Mouse (Mus musculus) brown adipose tissue, adult 24 weeks (tissue): Measurements from ENCODE around the gene Apbb2. TPM values are rescaled to one million over a fixed set of nuclear protein-coding genes. Genes with fewer than 3 reads are reported as not detected.
A peak's percentile ranks its signal among the peaks of the same experiment; 100 is the strongest.

Experiments used
- H3K27ac ChIP-seq: fragments of 200-500 bp; replicated peaks from 2 replicates; pipeline ENCODE4 v1.5.1; 2012; ENCODE audit warnings: low read depth, mild to moderate bottlenecking, low read length
- H3K4me1 ChIP-seq: fragments of 200-500 bp; 2 replicates; pipeline ENCODE4 v1.6.1; 2012; ENCODE audit warnings: low read length, mixed read lengths; ENCODE audit not compliant: control insufficient read depth, insufficient read depth, insufficient read length
- H3K4me3 ChIP-seq: fragments of 200-500 bp; 2 replicates; pipeline ENCODE4 v1.5.1; 2012; ENCODE audit warnings: low read depth, mild to moderate bottlenecking, low read length, moderate library complexity; ENCODE audit not compliant: insufficient read depth
- polyA plus RNA-seq: library from polyadenylated mRNA; stranded (reverse); fragments of >200 nt; gene quantifications from 2 replicates; pipeline ENCODE4 v1.2.4, GENCODE M21; 2012; ENCODE audit not compliant: missing spikeins, insufficient read depth, insufficient read length

Gene Apbb2
- polyA plus RNA-seq, 1 experiment = 3.5 TPM

GRCm38 (mm10) chr5:66470837-66471236 lies 147.7 kb downstream of the Apbb2 start:
- H3K27ac ChIP-seq = peak overlapping the region; percentile 46
- no peak overlapping the region for H3K4me3 ChIP-seq
- peaks cover 39% of the 10 kb centered on the region for H3K4me1 ChIP-seq

GRCm38 (mm10) chr5:66469685-66470084 lies 148.9 kb downstream of the Apbb2 start:
- H3K4me3 ChIP-seq = no peak overlapping the region
- peaks cover 29% of the 10 kb centered on the region for H3K4me1 ChIP-seq
- peak overlapping the region; percentile 90 for H3K27ac ChIP-seq

- 0 out of 2 replicates have a peak overlapping the region, but pooled peaks have one; percentile 1 for H3K27ac ChIP-seq
- no peak overlapping the region for H3K4me3 ChIP-seq
- H3K4me1 ChIP-seq = peaks cover 22% of the 10 kb centered on the region
Observed at GRCm38 (mm10) chr5:66468331-66469001, 150.1 kb downstream of the Apbb2 start.

GRCm38 (mm10) chr5:66462665-66463064 lies 155.9 kb downstream of the Apbb2 start:
- no peak overlapping the region for H3K4me3 ChIP-seq
- H3K27ac ChIP-seq = no peak overlapping the region
- peaks cover 15% of the 10 kb centered on the region for H3K4me1 ChIP-seq

GRCm38 (mm10) chr5:66458851-66459250 lies 159.7 kb downstream of the Apbb2 start:
- H3K4me1 ChIP-seq = peaks cover 30% of the 10 kb centered on the region
- H3K4me3 ChIP-seq = no peak overlapping the region
- H3K27ac ChIP-seq = peak overlapping the region; percentile 81

- H3K4me3 ChIP-seq = no peak overlapping the region
- peaks cover 36% of the 10 kb centered on the region for H3K4me1 ChIP-seq
- H3K27ac ChIP-seq = no peak overlapping the region
Observed at GRCm38 (mm10) chr5:66455271-66455670, 163.3 kb downstream of the Apbb2 start.

- H3K4me1 ChIP-seq = peaks cover 32% of the 10 kb centered on the region
- H3K4me3 ChIP-seq = no peak overlapping the region
- no peak overlapping the region for H3K27ac ChIP-seq
Observed at GRCm38 (mm10) chr5:66454826-66455225, 163.8 kb downstream of the Apbb2 start.

- H3K27ac ChIP-seq = no peak overlapping the region
- peaks cover 26% of the 10 kb centered on the region for H3K4me1 ChIP-seq
- H3K4me3 ChIP-seq = no peak overlapping the region
Observed at GRCm38 (mm10) chr5:66453106-66453505, 165.5 kb downstream of the Apbb2 start.

- no peak overlapping the region for H3K4me3 ChIP-seq
- no peak overlapping the region for H3K27ac ChIP-seq
- peaks cover 22% of the 10 kb centered on the region; the same call in 1 of the 2 replicates for H3K4me1 ChIP-seq
Observed at GRCm38 (mm10) chr5:66451561-66451960, 167.0 kb downstream of the Apbb2 start.

GRCm38 (mm10) chr5:66445497-66445896 lies 173.1 kb downstream of the Apbb2 start:
- Histone ChIP-seq H3K4me3 (no peak overlapping the region), H3K27ac (no peak overlapping the region), H3K4me1 (no peaks in the 10 kb centered on the region)

GRCm38 (mm10) chr5:66442260-66442659 lies 176.3 kb downstream of the Apbb2 start:
- Histone ChIP-seq H3K4me1 (no peaks in the 10 kb centered on the region), H3K27ac (no peak overlapping the region), H3K4me3 (no peak overlapping the region)

- Histone ChIP-seq H3K4me1 (0 out of 2 replicates have a peak, but pooled peaks cover 2% of the 10 kb centered on the region), H3K4me3 (no peak overlapping the region), H3K27ac (no peak overlapping the region)
Observed at GRCm38 (mm10) chr5:66436791-66437246, 181.8 kb downstream of the Apbb2 start.

GRCm38 (mm10) chr5:66435158-66435557 lies 183.4 kb downstream of the Apbb2 start:
- Histone ChIP-seq H3K4me3 (no peak overlapping the region), H3K27ac (no peak overlapping the region), H3K4me1 (0 out of 2 replicates have a peak, but pooled peaks cover 2% of the 10 kb centered on the region)

GRCm38 (mm10) chr5:66429076-66429475 lies 189.5 kb downstream of the Apbb2 start:
- Histone ChIP-seq H3K4me3 (no peak overlapping the region), H3K27ac (no peak overlapping the region), H3K4me1 (peaks cover 6% of the 10 kb centered on the region; the same call in 1 of the 2 replicates)

- Histone ChIP-seq H3K4me1 (peaks cover 4% of the 10 kb centered on the region; the same call in 1 of the 2 replicates), H3K4me3 (no peak overlapping the region), H3K27ac (no peak overlapping the region)
Observed at GRCm38 (mm10) chr5:66428071-66428470, 190.5 kb downstream of the Apbb2 start.

- H3K27ac ChIP-seq = no peak overlapping the region
- peaks cover 4% of the 10 kb centered on the region; the same call in 1 of the 2 replicates for H3K4me1 ChIP-seq
- no peak overlapping the region for H3K4me3 ChIP-seq
Observed at GRCm38 (mm10) chr5:66423909-66424308, 194.7 kb downstream of the Apbb2 start.
